Mouse (Mus musculus): Measurements from ENCODE around the gene A930033H14Rik.

Gene A930033H14Rik

DNA sequence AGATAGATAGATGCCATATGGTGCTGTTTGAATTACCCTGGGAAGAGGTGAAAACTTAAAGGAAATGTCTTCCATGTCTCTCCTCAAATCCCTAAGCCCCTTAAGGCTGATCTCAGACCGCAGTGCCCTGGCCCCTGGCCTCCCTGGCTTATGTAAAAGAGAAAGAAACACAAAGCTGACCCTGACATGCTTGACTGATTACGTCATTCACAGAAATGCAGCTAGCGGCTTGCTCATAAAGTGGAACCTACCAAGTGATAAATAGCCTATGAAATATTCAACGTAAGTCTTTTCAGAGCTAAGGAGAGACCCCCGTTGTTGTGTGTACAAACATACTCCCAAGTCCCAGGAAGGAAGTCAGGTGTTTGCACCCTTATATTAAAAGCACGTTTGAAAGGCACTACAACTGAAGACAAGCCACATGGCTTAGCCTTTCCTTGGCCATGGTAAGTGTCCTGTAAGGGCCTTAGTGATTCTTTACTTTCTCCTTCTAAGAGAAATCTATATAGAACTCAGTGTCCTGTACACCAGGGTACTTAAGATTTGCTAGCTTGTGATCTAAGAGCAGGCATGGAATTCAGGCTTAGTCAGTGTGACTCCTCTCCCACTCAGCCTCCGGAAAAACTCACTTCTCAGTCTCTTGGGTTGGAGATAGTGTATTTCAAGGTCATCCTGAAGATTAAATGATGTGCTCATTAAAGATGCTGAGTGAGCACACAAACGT, 8.1 kb downstream of the A930033H14Rik start:
- DNase-seq (ENCODE audit: inconsistent age in 2 of 2, low spot score in 1 of 2): peak; percentile 49 to 81

DNA sequence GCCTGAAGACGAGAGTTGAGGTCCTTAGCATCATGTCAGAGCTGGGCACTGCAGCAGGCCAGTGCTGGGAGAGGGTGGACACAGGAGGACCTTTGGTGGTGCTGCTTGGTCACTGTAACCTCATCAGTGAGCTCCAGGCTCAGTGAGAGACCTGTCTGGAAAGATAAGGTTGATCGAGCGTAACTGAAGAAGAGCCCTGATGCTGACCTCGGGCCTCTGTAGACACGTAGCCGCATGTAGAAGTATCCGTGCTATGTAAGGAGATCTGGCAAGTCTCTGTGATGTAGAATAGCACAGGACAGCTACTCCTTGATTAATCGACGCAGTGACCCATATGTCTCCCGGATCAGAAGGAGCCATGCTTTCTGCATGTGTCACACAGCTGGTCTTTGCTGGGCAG, 19.2 kb downstream of the A930033H14Rik start:
- DNase-seq (ENCODE audit: inconsistent age in 2 of 2, low spot score in 1 of 2): no peak

DNA sequence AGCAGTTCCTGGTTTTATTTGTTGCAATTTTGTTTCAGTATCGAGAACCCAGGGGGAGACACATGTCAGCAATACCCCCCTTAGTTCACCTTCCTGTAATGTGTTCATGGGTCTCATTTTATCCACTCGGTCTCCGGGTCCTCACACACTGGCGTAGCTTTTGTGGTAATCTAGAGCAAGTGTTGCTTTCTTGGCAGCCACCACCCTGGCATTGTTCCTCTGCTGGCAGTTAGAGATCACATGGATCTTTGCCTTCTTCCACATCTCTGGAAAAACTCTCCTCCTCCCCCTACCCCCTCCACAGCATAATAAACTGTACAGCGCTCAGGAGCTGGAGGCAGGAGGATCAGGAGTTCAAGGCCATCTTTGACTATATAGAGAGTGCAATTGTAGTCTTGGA, 20.6 kb downstream of the A930033H14Rik start:
- DNase-seq (ENCODE audit: inconsistent age in 2 of 2, low spot score in 1 of 2): no peak

DNA sequence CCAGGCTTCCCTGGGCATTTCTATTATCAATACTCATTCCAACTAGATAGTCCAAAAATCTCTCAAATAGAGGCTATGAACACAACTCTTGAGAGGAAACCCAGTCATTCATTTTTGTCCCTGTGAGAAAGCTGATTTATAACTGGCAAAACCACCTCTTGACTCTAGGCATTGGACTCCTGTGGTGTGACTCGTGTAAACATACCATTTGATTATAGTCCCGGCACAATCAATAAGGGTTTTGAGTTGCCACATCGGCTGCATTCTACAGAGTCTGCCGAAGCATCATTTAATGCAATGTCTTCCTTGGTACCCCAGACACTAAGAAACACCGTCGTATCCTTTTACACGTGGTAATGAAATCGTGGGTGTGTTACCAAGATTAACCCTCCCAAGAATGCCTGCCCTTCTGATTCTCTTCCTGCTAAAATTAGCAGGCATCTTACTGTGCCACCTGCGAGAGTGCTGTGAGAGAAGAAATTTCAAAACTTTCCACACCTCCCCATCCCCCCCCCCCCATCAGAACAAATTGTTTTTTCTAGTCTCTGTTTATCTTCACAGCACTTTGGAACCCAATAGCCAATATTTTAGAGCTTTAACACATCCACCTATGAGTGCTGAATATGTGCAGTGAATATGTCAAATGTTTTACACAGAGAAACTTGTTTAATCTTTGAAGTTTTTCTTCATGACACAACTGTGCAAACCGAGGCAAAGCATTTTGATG, 22.3 kb downstream of the A930033H14Rik start:
- no peak for DNase-seq (ENCODE audit: inconsistent age in 2 of 2, low spot score in 1 of 2)

DNA sequence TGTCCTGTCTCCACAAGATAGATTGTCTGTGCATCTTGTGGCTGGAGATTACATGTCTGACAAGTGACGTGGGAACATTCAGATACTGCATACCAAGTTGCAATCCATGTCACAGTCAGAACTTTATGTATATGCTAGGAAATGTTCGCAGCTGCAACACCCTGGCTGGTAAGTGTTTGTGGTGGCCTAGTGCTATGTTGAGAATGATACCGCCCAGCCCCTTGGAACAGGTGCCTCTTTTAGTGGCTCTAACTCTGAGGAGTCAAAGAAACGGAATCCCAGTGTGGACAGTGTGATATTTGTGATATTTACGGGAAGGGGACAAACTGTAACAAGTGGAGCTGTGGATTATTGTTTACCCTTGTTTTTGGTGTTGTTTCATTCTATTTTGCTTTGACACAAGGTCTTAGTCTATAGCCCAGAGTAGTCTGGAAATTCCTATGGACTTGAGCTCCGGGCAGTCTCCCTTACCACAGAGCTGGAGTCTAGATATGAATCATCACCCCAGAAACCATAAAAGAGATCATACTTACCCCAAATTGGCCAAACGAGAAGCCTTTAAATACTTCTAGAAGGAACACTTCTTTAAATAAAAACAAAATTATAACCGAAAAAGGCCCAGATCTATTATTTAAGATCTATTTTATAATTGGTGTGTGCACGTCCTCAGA, 25.0 kb downstream of the A930033H14Rik start:
- no peak for DNase-seq (ENCODE audit: inconsistent age in 2 of 2, low spot score in 1 of 2)

DNA sequence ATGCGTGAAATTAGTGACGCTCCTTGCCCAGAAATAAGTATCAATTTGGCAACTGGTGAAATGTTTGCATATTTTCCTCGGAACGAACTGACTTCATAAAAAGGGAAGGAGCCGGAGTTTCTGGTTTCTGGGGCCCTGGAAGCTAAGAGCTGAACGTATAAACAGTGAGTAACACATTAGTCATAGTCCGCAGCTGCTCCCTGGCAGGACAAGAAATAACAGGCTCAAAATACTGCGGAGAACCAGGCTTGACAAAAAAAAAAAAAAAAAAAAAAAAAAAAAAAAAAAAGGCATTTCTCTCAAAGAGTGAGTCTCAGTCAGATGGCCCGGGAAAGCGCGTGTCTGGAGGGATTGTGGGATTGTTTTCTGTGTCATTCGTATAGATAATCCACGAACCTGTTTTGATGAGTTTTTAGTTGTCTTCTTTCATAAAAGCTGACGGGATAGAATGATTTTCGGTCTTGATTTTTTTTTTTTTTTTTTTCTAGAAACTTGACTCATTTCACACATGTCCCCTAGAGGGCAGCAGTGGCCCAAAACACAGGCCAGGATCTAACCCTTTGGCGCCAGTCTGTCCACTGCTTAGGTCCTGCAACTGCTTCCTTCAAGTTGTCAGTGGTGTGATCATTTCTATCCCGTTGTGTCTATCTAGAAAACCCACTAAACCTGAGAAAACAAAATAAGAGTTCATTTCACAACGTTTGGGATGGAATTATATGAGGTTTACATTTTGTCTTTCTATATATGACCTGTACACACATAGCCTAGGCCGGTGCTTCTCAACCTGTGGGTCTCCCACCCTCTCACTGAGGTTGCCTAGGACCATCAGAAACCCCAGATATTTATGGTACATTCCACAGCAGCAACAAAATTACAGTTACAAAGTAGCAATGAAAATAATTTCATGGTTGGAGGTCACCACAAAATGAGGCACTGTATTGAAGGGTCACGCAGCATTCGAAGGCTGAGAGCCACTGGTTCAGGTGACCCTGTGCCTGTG, 26.7 kb downstream of the A930033H14Rik start:
- DNase-seq (ENCODE audit: inconsistent age in 2 of 2, low spot score in 1 of 2): peak; percentile 74 to 94

DNA sequence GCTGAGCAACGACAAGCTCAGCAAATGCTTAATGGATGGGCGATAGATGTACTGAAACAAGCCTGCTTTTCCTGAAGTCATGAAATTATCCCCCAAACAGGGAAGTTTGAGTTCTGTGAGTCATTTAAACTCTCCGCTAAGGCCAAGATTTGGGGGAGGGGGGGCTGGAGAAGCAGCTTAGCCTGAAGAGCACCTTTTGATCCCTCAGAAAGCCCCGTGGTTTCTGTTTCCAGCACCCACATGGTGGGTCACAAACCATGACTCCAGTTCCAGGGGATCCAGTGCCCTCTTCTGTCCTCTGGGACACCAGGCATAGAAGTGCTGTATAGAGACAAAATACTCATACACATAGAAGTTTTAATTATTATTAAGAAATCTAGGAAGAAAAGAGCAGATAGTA, 27.5 kb downstream of the A930033H14Rik start:
- DNase-seq (ENCODE audit: inconsistent age in 2 of 2, low spot score in 1 of 2): peak; percentile 23 to 50

DNA sequence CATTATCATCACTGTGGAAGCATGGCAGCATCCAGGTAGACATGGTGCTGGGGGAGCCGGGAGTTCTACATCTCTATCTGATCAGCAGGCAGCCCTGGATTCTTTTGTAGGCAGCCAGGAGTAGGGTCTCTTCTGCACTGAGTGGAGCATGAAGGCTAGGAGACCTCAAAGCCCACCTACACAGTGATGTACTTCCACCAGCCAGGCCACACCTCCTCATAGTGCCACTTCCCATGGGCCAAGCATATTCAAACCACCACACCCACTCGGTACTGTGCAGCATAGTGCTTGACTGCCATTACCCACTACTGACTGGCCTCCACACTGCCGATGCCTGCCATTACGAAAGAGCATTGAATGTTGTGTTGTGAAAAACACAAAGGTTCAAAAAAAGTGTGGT, 28.0 kb downstream of the A930033H14Rik start:
- peak in 1 of 2 experiments; percentile 8 for DNase-seq (ENCODE audit: inconsistent age in 2 of 2, low spot score in 1 of 2)

DNA sequence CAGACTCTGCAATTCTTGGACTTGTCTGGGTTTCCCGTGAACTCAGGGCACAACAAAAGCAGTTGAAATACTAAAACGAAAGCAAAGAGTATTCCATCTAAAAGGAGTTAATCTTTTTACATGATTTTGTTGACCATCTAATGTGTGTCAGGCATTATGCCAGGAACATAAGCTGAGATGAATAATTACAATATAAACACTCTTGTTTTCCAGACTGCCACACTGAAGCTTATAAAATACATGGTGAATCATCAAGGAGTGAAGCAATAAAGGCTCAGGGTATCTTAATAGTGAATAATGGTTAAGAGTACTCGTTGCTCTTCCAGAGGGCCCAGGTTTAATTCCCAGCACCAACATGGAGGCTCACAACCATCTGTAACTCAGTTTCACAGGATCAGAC, 31.9 kb downstream of the A930033H14Rik start:
- DNase-seq (ENCODE audit: inconsistent age in 2 of 2, low spot score in 1 of 2): no peak

DNA sequence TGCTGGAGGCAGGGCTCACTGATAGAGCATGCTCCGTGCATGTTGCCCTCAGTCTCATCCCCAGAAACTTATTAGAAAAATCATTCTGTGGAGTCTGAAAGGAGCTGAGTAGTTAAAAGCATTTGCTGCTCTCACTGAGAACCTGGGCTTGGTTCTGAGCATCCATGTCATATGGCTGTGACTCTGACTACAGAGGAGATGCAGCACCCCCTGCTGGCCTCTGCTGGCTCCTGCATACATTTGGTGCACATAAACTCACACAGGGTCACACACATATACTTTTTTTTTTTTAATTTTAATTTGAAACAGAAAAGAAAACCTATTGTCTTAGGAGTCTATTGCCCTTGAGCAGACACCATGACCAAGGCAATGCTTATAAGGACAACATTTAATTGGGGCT, 33.6 kb downstream of the A930033H14Rik start:
- DNase-seq (ENCODE audit: inconsistent age in 2 of 2, low spot score in 1 of 2): no peak

DNA sequence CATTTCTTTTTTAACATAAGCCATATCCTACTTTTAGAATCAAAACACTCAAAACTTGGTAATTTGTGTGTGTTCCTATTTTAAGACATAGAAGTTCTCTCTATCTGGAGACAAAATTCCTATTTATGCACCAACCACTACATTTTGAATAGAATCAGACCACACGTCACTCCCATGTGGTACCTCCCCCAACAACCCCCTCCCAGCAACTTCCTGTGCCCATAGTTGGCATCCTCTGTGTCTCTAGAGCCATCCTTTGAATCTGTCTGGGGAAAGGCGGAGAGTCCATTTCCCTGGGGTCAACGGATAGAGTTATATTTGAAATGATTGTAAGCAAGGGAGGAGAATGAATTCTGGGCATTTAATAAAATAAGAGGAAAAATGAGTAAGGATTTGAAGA, 36.8 kb downstream of the A930033H14Rik start:
- no peak for DNase-seq (ENCODE audit: inconsistent age in 2 of 2, low spot score in 1 of 2)

DNA sequence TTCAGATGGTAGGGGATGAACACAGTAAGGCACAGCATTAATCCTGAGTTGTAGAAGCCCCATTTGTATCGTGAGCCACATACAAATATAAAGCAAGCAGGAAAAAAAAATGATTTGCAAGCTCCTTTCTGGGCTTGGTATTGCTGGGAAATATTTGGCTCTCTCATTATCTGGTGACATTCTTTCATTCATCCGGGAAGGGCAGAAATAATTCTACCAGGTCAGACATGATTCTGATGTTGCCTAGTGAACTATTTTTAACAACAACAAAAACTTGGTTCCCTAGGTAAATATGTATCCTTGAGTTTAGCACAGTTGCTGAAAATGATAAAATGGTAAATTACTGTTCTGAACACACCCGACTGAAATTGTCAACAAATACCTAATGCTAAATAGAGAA, 40.5 kb downstream of the A930033H14Rik start:
- no peak for DNase-seq (ENCODE audit: inconsistent age in 2 of 2, low spot score in 1 of 2)

DNA sequence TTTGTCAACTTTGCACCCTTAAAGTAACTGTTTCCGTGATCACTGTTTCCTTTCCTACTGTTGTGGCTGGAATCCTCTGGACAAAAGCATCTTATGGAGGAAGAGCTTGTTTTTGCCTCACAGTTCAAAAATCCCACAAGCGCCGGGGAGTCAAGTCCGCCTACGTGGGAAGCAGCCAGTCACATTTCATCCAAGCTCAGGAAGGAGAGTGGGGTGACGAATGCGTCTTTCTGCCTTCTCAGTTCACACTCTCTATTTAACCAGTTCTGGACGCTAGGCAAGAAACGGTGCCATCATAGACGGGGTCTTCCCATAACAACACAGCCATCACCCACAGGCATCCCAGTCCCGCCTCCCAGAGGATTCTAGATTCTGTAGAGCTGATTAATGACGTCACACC, 46.4 kb downstream of the A930033H14Rik start:
- no peak for DNase-seq (ENCODE audit: inconsistent age in 2 of 2, low spot score in 1 of 2)

DNA sequence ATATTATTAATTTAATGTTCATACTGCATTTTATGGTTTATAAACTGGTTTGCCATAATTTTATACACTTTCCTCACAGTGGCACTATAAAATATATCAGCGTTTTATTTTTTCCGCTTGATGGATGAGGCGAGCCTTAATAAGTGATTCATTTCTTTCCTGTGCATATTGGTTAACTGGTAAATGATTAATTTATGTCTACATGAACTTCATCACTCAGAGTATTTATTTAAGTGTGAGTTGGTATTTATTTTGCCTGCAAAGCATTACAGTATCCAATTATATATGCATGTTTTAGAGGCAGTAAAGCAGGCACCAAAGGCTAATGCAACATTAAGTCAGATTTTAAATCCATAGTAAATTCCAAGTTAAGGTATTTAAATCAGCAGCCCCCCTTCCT, 47.1 kb downstream of the A930033H14Rik start:
- no peak for DNase-seq (ENCODE audit: inconsistent age in 2 of 2, low spot score in 1 of 2)

DNA sequence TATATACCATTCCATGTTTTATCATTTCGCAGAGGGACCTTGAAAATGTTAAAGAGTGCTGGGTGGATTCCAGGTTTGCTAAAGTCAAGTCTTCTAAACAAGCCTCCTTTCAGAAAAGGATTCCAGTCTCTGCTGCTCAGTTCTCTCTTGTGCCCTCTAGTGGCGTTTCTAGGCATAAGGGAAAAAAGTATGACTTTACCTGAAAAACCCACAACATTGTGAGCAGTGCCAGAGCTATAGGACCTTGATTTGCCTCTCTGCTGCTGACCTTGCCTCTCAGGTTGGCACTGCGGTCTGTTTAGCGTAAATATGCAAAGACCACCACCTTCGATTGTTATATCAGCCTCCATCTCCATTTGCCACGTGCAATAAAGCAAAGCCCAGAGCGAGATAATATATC, 47.8 kb downstream of the A930033H14Rik start:
- DNase-seq (ENCODE audit: inconsistent age in 2 of 2, low spot score in 1 of 2): peak in 1 of 2 experiments; percentile 68

DNA sequence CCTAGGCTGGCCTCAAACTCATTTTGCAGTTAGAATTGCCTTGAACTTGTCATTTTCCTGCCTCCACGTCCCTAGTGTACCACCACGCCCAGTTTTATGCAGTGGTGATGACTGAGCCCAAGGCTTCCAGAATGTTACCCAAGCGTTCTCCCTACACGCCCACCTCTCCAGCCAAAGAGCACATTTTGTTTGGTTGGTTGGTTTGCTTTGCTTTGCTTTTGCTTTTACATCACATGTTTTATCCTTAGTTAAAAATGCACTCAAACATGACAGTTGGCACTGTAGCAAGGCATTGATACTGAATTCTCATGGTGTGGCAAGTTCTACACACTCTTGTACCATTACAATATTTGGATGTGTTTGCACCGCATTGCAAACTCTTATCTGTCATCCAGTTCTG, 49.7 kb downstream of the A930033H14Rik start:
- no peak for DNase-seq (ENCODE audit: inconsistent age in 2 of 2, low spot score in 1 of 2)

DNA sequence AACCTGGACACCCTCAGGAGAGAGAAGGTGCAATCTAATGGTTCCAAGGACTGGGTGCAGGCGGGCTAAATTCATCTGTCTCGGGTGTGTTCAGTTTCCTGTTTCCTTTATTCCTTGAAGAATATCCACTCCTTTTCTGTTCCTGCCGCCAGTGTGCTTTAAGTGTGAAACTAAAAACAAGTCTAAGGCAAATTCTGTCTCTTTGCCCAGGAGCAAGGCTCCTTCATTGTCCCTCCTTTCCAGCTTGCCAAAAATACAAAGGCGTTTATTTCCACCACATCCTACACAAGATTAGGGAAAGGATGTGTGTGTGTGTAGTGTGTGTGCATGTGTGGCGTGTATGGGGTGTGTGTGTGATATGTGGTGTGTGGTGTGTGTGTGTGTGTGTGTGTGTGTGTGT, 50.3 kb downstream of the A930033H14Rik start:
- no peak for DNase-seq (ENCODE audit: inconsistent age in 2 of 2, low spot score in 1 of 2)

DNA sequence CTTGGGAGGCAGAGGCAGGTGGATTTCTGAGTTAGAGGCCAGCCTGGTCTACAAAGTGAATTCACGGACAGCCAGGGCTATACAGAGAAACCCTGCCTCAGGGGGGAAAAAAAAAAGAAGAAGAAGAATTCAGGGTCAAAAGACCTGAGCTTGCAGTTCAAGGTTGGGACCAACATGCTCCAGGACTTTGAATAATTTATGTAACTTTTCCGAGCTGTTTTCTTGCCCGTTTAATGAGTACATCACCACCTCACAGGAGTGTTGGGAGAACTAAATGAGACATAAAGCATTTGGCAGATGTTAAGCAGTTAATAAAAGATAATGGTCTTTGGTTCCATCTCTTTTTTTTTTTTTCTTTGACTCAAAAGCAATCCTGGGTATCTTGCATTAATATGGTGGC, 51.4 kb downstream of the A930033H14Rik start:
- no peak for DNase-seq (ENCODE audit: inconsistent age in 2 of 2, low spot score in 1 of 2)

DNA sequence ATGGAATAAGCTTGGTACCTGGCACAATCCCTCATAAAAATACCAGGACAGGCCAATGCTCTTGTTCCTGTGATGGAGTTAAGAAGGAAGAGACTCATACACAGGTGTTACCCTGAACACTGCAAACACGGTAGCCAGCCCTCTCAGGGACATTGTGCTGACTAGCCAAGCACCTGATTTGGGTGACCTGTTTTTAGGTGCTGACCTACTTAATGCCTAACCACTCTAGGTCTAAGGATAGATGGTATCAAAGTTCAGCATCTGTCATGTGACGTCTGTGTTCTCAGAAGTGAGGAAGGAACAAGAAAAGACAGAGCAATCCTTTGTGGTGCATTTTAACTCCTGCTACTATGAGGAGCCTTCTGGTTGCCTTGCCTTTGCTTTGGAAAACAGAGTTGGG, 52.0 kb downstream of the A930033H14Rik start:
- DNase-seq (ENCODE audit: inconsistent age in 2 of 2, low spot score in 1 of 2): no peak
